9 mouse cellular contexts compared by ENCODE assay signal in the genomic region with DNA sequence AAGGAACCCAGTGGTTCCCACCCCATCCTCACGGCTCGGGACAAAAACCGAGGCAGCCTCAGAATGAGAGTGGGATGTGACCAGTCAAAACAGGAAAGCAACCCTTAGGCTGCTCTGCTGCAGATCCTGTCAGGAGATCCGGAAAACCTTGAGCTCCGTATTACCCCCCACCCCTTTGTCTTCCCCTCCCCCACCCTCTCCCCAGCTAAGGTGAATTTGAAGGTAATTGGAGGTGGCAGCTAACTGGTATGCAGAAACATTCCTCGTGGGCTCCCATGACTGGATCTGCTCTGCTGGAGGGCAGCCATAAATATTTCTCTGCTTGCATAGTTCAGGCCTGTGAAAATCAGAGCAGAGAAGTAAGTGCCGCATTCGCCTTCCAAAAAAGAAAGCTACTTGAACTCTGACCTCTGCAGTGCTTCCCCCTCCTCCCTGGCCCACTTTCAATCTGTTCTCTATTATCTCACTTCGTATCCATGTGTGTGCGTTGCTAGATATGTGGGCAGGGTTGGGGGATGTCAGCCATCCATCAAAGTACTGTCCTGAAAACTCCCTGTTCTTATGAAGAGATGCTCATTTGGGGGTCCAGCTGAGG.
DNase-seq lines count a peak whose midpoint lies in the region; ATAC-seq and TF ChIP-seq lines count a peak whose summit lies in the region.
"Had no signal": no experiment of that assay in that cellular context is flagged by ENCODE, and none has a peak within 500 bp of the region (broad histone marks: within the 10 kb centered on the region; RNA-seq: fewer than 3 reads in every experiment).

No protein-coding gene starts in this region.

- ATAC-seq in lung, embryonic 16.5 days (ENCODE audit: low read depth): peak; percentile 66; the same call in 1 of the 2 replicates
- ATAC-seq in heart, embryonic 12.5 days (ENCODE audit: insufficient number of reproducible peaks, low FRiP score): peak; percentile 48; the same call in 1 of the 2 replicates
- ATAC-seq in stomach, postnatal 0 days (ENCODE audit: low FRiP score, low TSS enrichment): peak; percentile 49; the same call in 1 of the 2 replicates

- H3K4me3 ChIP-seq in lung, embryonic 16.5 days (ENCODE audit: low read length): no peak overlapping the region
- H3K4me3 ChIP-seq in heart, embryonic 12.5 days: no peak overlapping the region
- H3K4me3 ChIP-seq in stomach, postnatal 0 days (ENCODE audit: low read depth, low read length): no peak overlapping the region
- no peak overlapping the region for H3K4me3 ChIP-seq in gastrocnemius, adult 2 months

- peaks cover 14% of the 10 kb centered on the region for H3K4me1 ChIP-seq in lung, embryonic 16.5 days (replicated peaks; ENCODE audit: control insufficient read depth, insufficient read depth, low read length)
- H3K4me1 ChIP-seq in heart, embryonic 12.5 days (replicated peaks): peaks cover 22% of the 10 kb centered on the region
- H3K4me1 ChIP-seq in stomach, postnatal 0 days (replicated peaks; ENCODE audit: control insufficient read depth, insufficient read depth): no peaks in the 10 kb centered on the region

- H3K9me3 ChIP-seq in lung, embryonic 16.5 days (ENCODE audit: control insufficient read depth, low read length): no peaks in the 10 kb centered on the region
- no peaks in the 10 kb centered on the region for H3K9me3 ChIP-seq in heart, embryonic 12.5 days (replicated peaks)
- no peaks in the 10 kb centered on the region for H3K9me3 ChIP-seq in stomach, postnatal 0 days (ENCODE audit: control insufficient read depth, low read length)

- no peak overlapping the region for H3K4me2 ChIP-seq in lung, embryonic 16.5 days (ENCODE audit: low read depth, low read length)
- no peak overlapping the region for H3K4me2 ChIP-seq in heart, embryonic 12.5 days
- no peak overlapping the region for H3K4me2 ChIP-seq in stomach, postnatal 0 days (replicated peaks; ENCODE audit: low read depth)

- DNase-seq in lung, postnatal 25 days (ENCODE audit: low spot score): no peak
- peak; percentile 44 to 70 for DNase-seq in kidney, postnatal 36 days
- no peak for DNase-seq in stomach, postnatal 0 days (ENCODE audit: low spot score)
- no peak for DNase-seq in gastrocnemius, adult 2 months
- no peak for DNase-seq in urinary bladder, postnatal 14 days (ENCODE audit: low spot score)
- DNase-seq in left cerebral cortex, adult 8-10 months (ENCODE audit: low spot score in 2 of 2): no peak

- TF ChIP-seq CTCF in stomach, postnatal 0 days (IDR thresholded peaks at IDR 0.05; ENCODE audit: low read depth): no peak
- no peak for TF ChIP-seq CTCF in gastrocnemius, adult 2 months (IDR thresholded peaks at IDR 0.05)

- 13% methylated on average over 10 of the region's 10 CpGs for WGBS in lung, embryonic 16.5 days
- 21% methylated on average over 10 of the region's 10 CpGs for WGBS in heart, embryonic 12.5 days
- WGBS in stomach, postnatal 0 days: 30% methylated on average over 10 of the region's 10 CpGs

- intact Hi-C loops in gastrocnemius, adult 2 months (cut with DNase I): no loop called here

- no peak overlapping the region for H3K27ac ChIP-seq in lung, embryonic 16.5 days (ENCODE audit: low read length)
- H3K27ac ChIP-seq in heart, embryonic 12.5 days (ENCODE audit: poor library complexity, severe bottlenecking): no peak overlapping the region
- no peak overlapping the region for H3K27ac ChIP-seq in stomach, postnatal 0 days (replicated peaks)
- no peak overlapping the region for H3K27ac ChIP-seq in gastrocnemius, adult 2 months
- H3K27ac ChIP-seq: macrophage had no signal

- H3K36me3 ChIP-seq in lung, embryonic 16.5 days (ENCODE audit: control insufficient read depth, insufficient read depth, low read length): no peaks in the 10 kb centered on the region
- H3K36me3 ChIP-seq in heart, embryonic 12.5 days: no peaks in the 10 kb centered on the region
- no peaks in the 10 kb centered on the region for H3K36me3 ChIP-seq in stomach, postnatal 0 days (ENCODE audit: control insufficient read depth, insufficient read depth, low read length)

- no peak overlapping the region for H3K9ac ChIP-seq in lung, embryonic 16.5 days (ENCODE audit: low read length)
- no peak overlapping the region for H3K9ac ChIP-seq in heart, embryonic 12.5 days
- no peak overlapping the region for H3K9ac ChIP-seq in stomach, postnatal 0 days (ENCODE audit: low read length)

- H3K27me3 ChIP-seq in lung, embryonic 16.5 days (ENCODE audit: control insufficient read depth, insufficient read depth, low read depth, low read length): no peaks in the 10 kb centered on the region
- H3K27me3 ChIP-seq in heart, embryonic 12.5 days (replicated peaks): no peaks in the 10 kb centered on the region
- no peaks in the 10 kb centered on the region for H3K27me3 ChIP-seq in stomach, postnatal 0 days (ENCODE audit: control insufficient read depth, insufficient read depth, low read length)

- TF ChIP-seq EP300 in stomach, postnatal 0 days (optimal IDR thresholded peaks at IDR 0.05): no peak

Comparison
In these comparisons a context has a peak if more than half of its experiments do, and no peak if none do; other contexts are left out.
1. DNase-seq: peak in kidney, postnatal 36 days (2 of 2); none in lung, postnatal 25 days (single experiment), stomach, postnatal 0 days (single experiment), gastrocnemius, adult 2 months (single experiment), urinary bladder, postnatal 14 days (single experiment) and left cerebral cortex, adult 8-10 months (0 of 2).
2. Peak in every context shown above with its lines, with median percentiles within 50 percentile points of each other: ATAC-seq.